Mouse (Mus musculus) CD4-positive, CD25-positive, alpha-beta regulatory T cell, adult 9 weeks (primary cell): Measurements from ENCODE around the gene Htr1b. TPM values are rescaled to one million over a fixed set of nuclear protein-coding genes. Genes with fewer than 3 reads are reported as not detected.

Experiments
- polyA plus RNA-seq: library from polyadenylated mRNA; unstranded; fragments of 100-300 nt; shearing (Covaris generic); gene quantifications from one replicate; pipeline ENCODE4 v1.2.1, GENCODE M21; 2017

The Htr1b gene
- polyA plus RNA-seq: not detected

DNA sequence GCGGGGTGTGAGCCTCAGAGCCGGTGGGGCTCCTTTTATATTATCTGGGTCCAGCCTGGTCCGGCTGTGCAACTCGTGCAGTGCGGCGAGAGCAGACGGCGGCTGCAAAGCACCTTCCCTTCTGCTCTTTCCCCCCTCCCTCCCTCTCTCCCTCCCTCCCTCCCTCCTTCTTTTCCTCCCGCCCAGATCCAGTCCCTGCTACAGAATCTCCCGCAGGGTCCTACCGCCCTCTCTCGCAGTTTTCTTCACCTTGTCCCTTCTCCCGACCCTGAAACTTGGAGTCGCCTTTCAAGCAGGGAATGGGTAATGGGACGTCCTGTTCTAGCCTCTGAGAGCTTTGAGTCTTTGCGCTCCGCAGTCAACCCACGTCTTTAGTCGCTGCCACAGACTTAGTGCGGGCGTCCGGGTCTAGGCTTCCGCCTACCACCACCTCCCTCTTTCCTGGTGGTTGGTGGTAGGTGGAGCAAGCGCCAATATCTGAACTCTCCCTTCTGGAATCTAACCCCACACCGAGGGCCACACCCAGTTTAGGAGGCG is at the start of gene Htr1b:
Gene Htr1b, minus strand, starts transcription at position 392 of the 537 bp plus-strand sequence.

Other genes with a start within 250 kb of the Htr1b start
- 0.43 TPM for gene Mei4, start 229.8 kb upstream of the Htr1b start, polyA plus RNA-seq